Mouse (Mus musculus): ENCODE data around the gene Lrrc3b. TPM values are rescaled to one million over a fixed set of nuclear protein-coding genes. Genes with fewer than 3 reads are reported as not detected.

The Lrrc3b gene
- polyA plus RNA-seq, 1 experiment from 2014 or later, result 2.0 TPM

GRCm38 (mm10) chr14:15410686-15411534, 27.9 kb downstream of the Lrrc3b start:
- Histone ChIP-seq H3K36me3 (ENCODE audit: control insufficient read depth, insufficient read depth, low read length) (no peaks in the 10 kb centered on the region), H3K9me3 (ENCODE audit: control insufficient read depth, low read length) (no peaks in the 10 kb centered on the region), H3K4me2 (ENCODE audit: low read depth, severe bottlenecking) (no peak overlapping the region), H3K4me3 (ENCODE audit: low read depth, low read length) (no peak overlapping the region), H3K27ac (replicated peaks; ENCODE audit: low read depth, low read length) (no peak overlapping the region), H3K27me3 (ENCODE audit: control insufficient read depth, insufficient read depth, low read length) (no peaks in the 10 kb centered on the region), H3K9ac (ENCODE audit: low read length) (no peak overlapping the region), H3K4me1 (ENCODE audit: control insufficient read depth, insufficient read depth, low read length) (no peaks in the 10 kb centered on the region)
- 74% methylated on average over 8 of the region's 8 CpGs for WGBS
- DNase-seq (ENCODE audit: low spot score) (no peak), ATAC-seq (ENCODE audit: insufficient number of reproducible peaks, low FRiP score, low TSS enrichment, low read depth) (no peak)

- WGBS, result 72% methylated on average over 2 of the region's 2 CpGs
- H3K4me2 ChIP-seq (ENCODE audit: low read depth, severe bottlenecking), result no peak overlapping the region
These were observed 53.3 kb downstream of the Lrrc3b start for GRCm38 (mm10) chr14:15385536-15385935.

GRCm38 (mm10) chr14:15384972-15385371, 53.8 kb downstream of the Lrrc3b start:
- WGBS, result 89% methylated on average over 2 of the region's 2 CpGs
- H3K9me3 ChIP-seq (ENCODE audit: control insufficient read depth, low read length), result no peaks in the 10 kb centered on the region
- no peak overlapping the region for H3K4me3 ChIP-seq (ENCODE audit: low read depth, low read length)
- H3K4me2 ChIP-seq (ENCODE audit: low read depth, severe bottlenecking), result no peak overlapping the region
- no peaks in the 10 kb centered on the region for H3K36me3 ChIP-seq (ENCODE audit: control insufficient read depth, insufficient read depth, low read length)
- no peak overlapping the region for H3K27ac ChIP-seq (replicated peaks; ENCODE audit: low read depth, low read length)
- no peaks in the 10 kb centered on the region for H3K4me1 ChIP-seq (ENCODE audit: control insufficient read depth, insufficient read depth, low read length)
- no peak overlapping the region for H3K9ac ChIP-seq (ENCODE audit: low read length)
- DNase-seq (ENCODE audit: low spot score), result no peak
- no peaks in the 10 kb centered on the region for H3K27me3 ChIP-seq (ENCODE audit: control insufficient read depth, insufficient read depth, low read length)
- ATAC-seq (ENCODE audit: insufficient number of reproducible peaks, low FRiP score, low TSS enrichment, low read depth), result no peak

More at GRCm38 (mm10) chr14:15385536-15385935, 53.3 kb downstream of the Lrrc3b start:
- Histone ChIP-seq H3K27ac (replicated peaks; ENCODE audit: low read depth, low read length) (no peak overlapping the region), H3K36me3 (ENCODE audit: control insufficient read depth, insufficient read depth, low read length) (no peaks in the 10 kb centered on the region), H3K4me3 (ENCODE audit: low read depth, low read length) (no peak overlapping the region), H3K9ac (ENCODE audit: low read length) (no peak overlapping the region), H3K27me3 (ENCODE audit: control insufficient read depth, insufficient read depth, low read length) (no peaks in the 10 kb centered on the region), H3K9me3 (ENCODE audit: control insufficient read depth, low read length) (no peaks in the 10 kb centered on the region), H3K4me1 (ENCODE audit: control insufficient read depth, insufficient read depth, low read length) (no peaks in the 10 kb centered on the region)
- ATAC-seq (ENCODE audit: insufficient number of reproducible peaks, low FRiP score, low TSS enrichment, low read depth) (no peak), DNase-seq (ENCODE audit: low spot score) (no peak)

GRCm38 (mm10) chr14:15384532-15384931, 54.3 kb downstream of the Lrrc3b start:
- no peak for DNase-seq (ENCODE audit: low spot score)

GRCm38 (mm10) chr14:15383133-15383532, 55.7 kb downstream of the Lrrc3b start:
- Histone ChIP-seq H3K9ac (ENCODE audit: low read length) (no peak overlapping the region), H3K27me3 (ENCODE audit: control insufficient read depth, insufficient read depth, low read length) (no peaks in the 10 kb centered on the region), H3K4me2 (ENCODE audit: low read depth, severe bottlenecking) (no peak overlapping the region), H3K4me1 (ENCODE audit: control insufficient read depth, insufficient read depth, low read length) (no peaks in the 10 kb centered on the region), H3K9me3 (ENCODE audit: control insufficient read depth, low read length) (no peaks in the 10 kb centered on the region), H3K27ac (replicated peaks; ENCODE audit: low read depth, low read length) (no peak overlapping the region), H3K4me3 (ENCODE audit: low read depth, low read length) (no peak overlapping the region), H3K36me3 (ENCODE audit: control insufficient read depth, insufficient read depth, low read length) (no peaks in the 10 kb centered on the region)
- ATAC-seq (ENCODE audit: insufficient number of reproducible peaks, low FRiP score, low TSS enrichment, low read depth) (no peak), DNase-seq (ENCODE audit: low spot score) (no peak)
- WGBS, result 45% methylated on average over 2 of the region's 2 CpGs

More at GRCm38 (mm10) chr14:15384532-15384931, 54.3 kb downstream of the Lrrc3b start:
- WGBS, result 85% methylated on average over 5 of the region's 5 CpGs
- Histone ChIP-seq H3K4me1 (ENCODE audit: control insufficient read depth, insufficient read depth, low read length) (no peaks in the 10 kb centered on the region), H3K36me3 (ENCODE audit: control insufficient read depth, insufficient read depth, low read length) (no peaks in the 10 kb centered on the region), H3K27me3 (ENCODE audit: control insufficient read depth, insufficient read depth, low read length) (no peaks in the 10 kb centered on the region), H3K9me3 (ENCODE audit: control insufficient read depth, low read length) (no peaks in the 10 kb centered on the region), H3K4me2 (ENCODE audit: low read depth, severe bottlenecking) (no peak overlapping the region), H3K4me3 (ENCODE audit: low read depth, low read length) (no peak overlapping the region), H3K27ac (replicated peaks; ENCODE audit: low read depth, low read length) (no peak overlapping the region), H3K9ac (ENCODE audit: low read length) (no peak overlapping the region)
- no peak for ATAC-seq (ENCODE audit: insufficient number of reproducible peaks, low FRiP score, low TSS enrichment, low read depth)

GRCm38 (mm10) chr14:15377368-15377767, 61.4 kb downstream of the Lrrc3b start:
- H3K9ac ChIP-seq (ENCODE audit: low read length), result no peak overlapping the region
- no peaks in the 10 kb centered on the region for H3K9me3 ChIP-seq (ENCODE audit: control insufficient read depth, low read length)
- no peaks in the 10 kb centered on the region for H3K4me1 ChIP-seq (ENCODE audit: control insufficient read depth, insufficient read depth, low read length)
- 82% methylated on average over 2 of the region's 2 CpGs for WGBS
- no peaks in the 10 kb centered on the region for H3K27me3 ChIP-seq (ENCODE audit: control insufficient read depth, insufficient read depth, low read length)
- H3K27ac ChIP-seq (replicated peaks; ENCODE audit: low read depth, low read length), result no peak overlapping the region
- ATAC-seq (ENCODE audit: insufficient number of reproducible peaks, low FRiP score, low TSS enrichment, low read depth) (no peak), DNase-seq (ENCODE audit: low spot score) (no peak)
- no peak overlapping the region for H3K4me2 ChIP-seq (ENCODE audit: low read depth, severe bottlenecking)
- no peak overlapping the region for H3K4me3 ChIP-seq (ENCODE audit: low read depth, low read length)
- H3K36me3 ChIP-seq (ENCODE audit: control insufficient read depth, insufficient read depth, low read length), result no peaks in the 10 kb centered on the region

- Histone ChIP-seq H3K27me3 (ENCODE audit: control insufficient read depth, insufficient read depth, low read length) (no peaks in the 10 kb centered on the region), H3K4me2 (ENCODE audit: low read depth, severe bottlenecking) (no peak overlapping the region), H3K36me3 (ENCODE audit: control insufficient read depth, insufficient read depth, low read length) (no peaks in the 10 kb centered on the region), H3K4me1 (ENCODE audit: control insufficient read depth, insufficient read depth, low read length) (no peaks in the 10 kb centered on the region), H3K27ac (replicated peaks; ENCODE audit: low read depth, low read length) (no peak overlapping the region), H3K4me3 (ENCODE audit: low read depth, low read length) (no peak overlapping the region), H3K9me3 (ENCODE audit: control insufficient read depth, low read length) (no peaks in the 10 kb centered on the region), H3K9ac (ENCODE audit: low read length) (no peak overlapping the region)
- DNase-seq (ENCODE audit: low spot score), result no peak
- ATAC-seq (ENCODE audit: insufficient number of reproducible peaks, low FRiP score, low TSS enrichment, low read depth), result no peak
- 89% methylated on average over 1 of the region's 1 CpGs for WGBS
These were observed 62.0 kb downstream of the Lrrc3b start for GRCm38 (mm10) chr14:15376786-15377185.

- DNase-seq (ENCODE audit: low spot score), result no peak
- H3K27ac ChIP-seq (replicated peaks; ENCODE audit: low read depth, low read length), result no peak overlapping the region
These were observed 64.5 kb downstream of the Lrrc3b start for GRCm38 (mm10) chr14:15374271-15374670.

More at GRCm38 (mm10) chr14:15374271-15374670, 64.5 kb downstream of the Lrrc3b start:
- H3K36me3 ChIP-seq (ENCODE audit: control insufficient read depth, insufficient read depth, low read length), result no peaks in the 10 kb centered on the region
- H3K9ac ChIP-seq (ENCODE audit: low read length), result no peak overlapping the region
- H3K9me3 ChIP-seq (ENCODE audit: control insufficient read depth, low read length), result no peaks in the 10 kb centered on the region
- H3K4me3 ChIP-seq (ENCODE audit: low read depth, low read length), result no peak overlapping the region
- no peak for ATAC-seq (ENCODE audit: insufficient number of reproducible peaks, low FRiP score, low TSS enrichment, low read depth)
- H3K27me3 ChIP-seq (ENCODE audit: control insufficient read depth, insufficient read depth, low read length), result no peaks in the 10 kb centered on the region
- H3K4me2 ChIP-seq (ENCODE audit: low read depth, severe bottlenecking), result no peak overlapping the region
- H3K4me1 ChIP-seq (ENCODE audit: control insufficient read depth, insufficient read depth, low read length), result no peaks in the 10 kb centered on the region
